In the genomic region with DNA sequence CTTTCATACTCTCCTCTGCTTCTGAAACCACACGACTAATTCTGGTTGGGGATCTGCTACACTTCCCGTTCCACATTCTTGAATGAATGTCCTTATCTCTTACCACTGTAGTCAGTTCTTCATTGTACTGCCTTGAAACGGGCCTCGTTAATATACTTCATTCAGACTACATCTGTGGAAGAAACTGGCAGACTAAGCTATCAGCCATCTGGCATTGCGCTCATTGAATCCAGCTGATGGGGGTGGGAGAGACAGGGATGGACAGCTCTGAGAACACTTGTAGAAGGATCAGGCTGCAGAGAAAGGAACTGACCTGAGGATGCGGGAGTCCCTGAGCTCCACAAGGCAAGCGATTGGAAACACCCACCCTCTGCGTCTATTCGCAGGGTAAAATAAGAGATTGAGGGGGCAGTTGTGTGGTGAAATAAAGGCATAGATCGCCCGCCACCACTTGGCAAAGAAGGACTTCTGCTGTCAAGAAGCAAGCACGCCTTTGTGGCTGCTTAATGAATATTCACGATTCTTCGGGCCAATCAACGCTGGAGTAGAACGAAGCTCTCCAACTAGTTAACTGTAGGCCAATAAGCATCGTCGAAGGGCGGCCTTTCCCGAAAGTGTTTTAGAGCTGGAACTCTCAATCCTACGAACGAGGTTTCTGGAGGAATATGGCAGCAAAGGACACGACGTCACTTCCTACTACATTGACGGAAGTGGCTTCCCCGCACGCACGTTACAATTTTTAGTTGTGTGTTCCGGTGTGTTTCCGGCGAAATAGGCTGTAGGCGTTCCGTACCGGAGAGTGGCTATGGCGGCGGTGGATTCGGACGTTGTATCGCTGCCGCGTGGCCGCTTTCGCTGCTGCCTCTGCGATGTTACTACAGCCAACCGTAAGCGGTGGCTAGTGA, we compare ENCODE assay signal across 8 mouse cellular contexts. TPM values are rescaled to one million over a fixed set of nuclear protein-coding genes. Genes with fewer than 3 reads are reported as not detected.
A peak's percentile ranks its signal among the peaks of the same experiment; 100 is the strongest.
DNase-seq lines count a peak whose midpoint lies in the region; ATAC-seq and TF ChIP-seq lines count a peak whose summit lies in the region.

A gene (plus strand): TSS at position 713 of the 905 bp plus-strand sequence.

- peaks cover 69% of the 10 kb centered on the region for H3K36me3 ChIP-seq in megakaryocyte, embryonic 14.5 days (replicated peaks; ENCODE audit: low read length)

- no peak within 1 kb of the TSS for H3K27ac ChIP-seq in cortical plate, adult 2 months (ENCODE audit: insufficient read depth, low read length)

- H3K27me3 ChIP-seq in megakaryocyte, embryonic 14.5 days (replicated peaks): no peaks in the 10 kb centered on the region

- ATAC-seq in activated CD4-positive, CD25-positive, alpha-beta regulatory T cell, adult 4 months: peak; percentile 95

- TF ChIP-seq POLR2A in cortical plate, adult 2 months (IDR thresholded peaks at IDR 0.05; ENCODE audit: extremely low read depth, insufficient read depth, low read length): peak; percentile 38

- H3K9me3 ChIP-seq in megakaryocyte, embryonic 14.5 days: no peaks in the 10 kb centered on the region

- H3K4me3 ChIP-seq in cortical plate, adult 2 months (ENCODE audit: insufficient read depth, low read length): peak within 1 kb of the TSS; percentile 65
- H3K4me3 ChIP-seq in megakaryocyte, embryonic 14.5 days (replicated peaks): peak within 1 kb of the TSS; percentile 96

- peak; percentile 83 to 86 for DNase-seq in gastrocnemius, adult 8-10 months (ENCODE audit: low spot score in 2 of 2)
- peak; percentile 97 for DNase-seq in hindlimb bud, embryonic 11.5 days (ENCODE audit: extremely low spot score, low read depth, low spot score)
- peak; percentile 93 for DNase-seq in left cerebral cortex, adult 8-10 months (ENCODE audit: low spot score in 2 of 2)
- peak; percentile 96 to 97 for DNase-seq in right cerebral cortex, postnatal 10 days (ENCODE audit: low spot score in 2 of 2)
- peak; percentile 81 for DNase-seq in urinary bladder, postnatal 25 days (ENCODE audit: low spot score)

- H3K4me1 ChIP-seq in cortical plate, adult 2 months (ENCODE audit: control insufficient read depth, insufficient read depth, low read length): peaks cover 2% of the 10 kb centered on the region; the same call in 1 of the 2 replicates
- H3K4me1 ChIP-seq in megakaryocyte, embryonic 14.5 days: peaks cover 47% of the 10 kb centered on the region

- no peak for TF ChIP-seq CTCF in cortical plate, adult 2 months (IDR thresholded peaks at IDR 0.05; ENCODE audit: extremely low read depth, insufficient read depth, low read length)

RNA-seq across cellular contexts. Expression of the gene that starts here (rescaled TPM):
- polyA plus RNA-seq in activated CD4-positive, CD25-positive, alpha-beta regulatory T cell, adult 4 months (2017; shearing (Covaris generic)): 10 to 100 TPM; 21.3 to 25.1 TPM
- polyA plus RNA-seq in cortical plate, adult 2 months (2012; rRNA removed): 20.0 and 22.8 TPM in 2 replicates
- total RNA-seq in gastrocnemius, adult 8-10 months (2022): 10 to 100 TPM in 1 of 4 experiments, 1 to 10 TPM in 3; 7.8 to 11.8 (median 9.0) TPM
- total RNA-seq in left cerebral cortex, adult 8-10 months (2022): 10 to 100 TPM; 20.5 to 26.0 (median 22.1) TPM
- 25.5 and 37.3 TPM in 2 replicates for polyA plus RNA-seq in megakaryocyte, embryonic 14.5 days (2012; ENCODE audit: insufficient read depth, low replicate concordance)
